Mouse (Mus musculus) ES-Bruce4 (cell line): ENCODE measurements around the gene Ahsa1. TPM values are rescaled to one million over a fixed set of nuclear protein-coding genes. Genes with fewer than 3 reads are reported as not detected.
"Not testable (repeated sequence)": the region's sequence is repeated elsewhere in the genome, so short reads cannot be mapped to it uniquely, and the experiment has no call there.

Experiments
- H3K27ac ChIP-seq: 2 replicates; pipeline ENCODE4 v1.5.1; 2012; ENCODE audit warnings: low read length, inconsistent platforms; ENCODE audit not compliant: insufficient read depth
- H3K27me3 ChIP-seq: 2 replicates; pipeline ENCODE4 v1.6.1; 2012; ENCODE audit warnings: mild to moderate bottlenecking, low read length, inconsistent platforms; ENCODE audit not compliant: control insufficient read depth, poor library complexity, insufficient read depth, severe bottlenecking
- H3K36me3 ChIP-seq: 2 replicates; pipeline ENCODE4 v1.6.1; 2012; ENCODE audit warnings: inconsistent platforms, mild to moderate bottlenecking, low read length, moderate library complexity; ENCODE audit not compliant: control insufficient read depth, poor library complexity, insufficient read depth, severe bottlenecking
- H3K4me1 ChIP-seq: one replicate; pipeline ENCODE4 v1.8.1; 2011; ENCODE audit warnings: low read length; ENCODE audit not compliant: control insufficient read depth, insufficient read depth
- H3K4me3 ChIP-seq: 2 replicates; pipeline ENCODE4 v1.5.1; 2011; ENCODE audit warnings: low read depth, mild to moderate bottlenecking, low read length
- H3K9ac ChIP-seq: 2 replicates; pipeline ENCODE4 v1.6.1; 2012; ENCODE audit warnings: low read depth, mild to moderate bottlenecking, inconsistent platforms; ENCODE audit not compliant: poor library complexity, severe bottlenecking
- H3K9me3 ChIP-seq: replicated peaks from 2 replicates; pipeline ENCODE4 v1.6.1; 2012; ENCODE audit warnings: mild to moderate bottlenecking, low read length, inconsistent platforms; ENCODE audit not compliant: control insufficient read depth, poor library complexity, insufficient read depth, severe bottlenecking
- CTCF ChIP-seq: IDR thresholded peaks from one replicate; pipeline ENCODE4 v1.8.1; 2011; ENCODE audit warnings: low read depth, low read length
- EP300 ChIP-seq: IDR thresholded peaks from 2 replicates; pipeline ENCODE4 v1.6.1; 2011; ENCODE audit warnings: low read depth, low read length; ENCODE audit not compliant: insufficient read depth
- POLR2A ChIP-seq: IDR thresholded peaks from one replicate; pipeline ENCODE4 v1.8.1; 2011; ENCODE audit warnings: low read length; ENCODE audit not compliant: insufficient read depth
- polyA plus RNA-seq: library from polyadenylated mRNA; stranded (reverse); fragments of >200 nt; gene quantifications from 2 replicates; pipeline ENCODE4 v1.2.4, GENCODE M21; 2011; ENCODE audit warnings: low read depth; ENCODE audit not compliant: missing spikeins, insufficient read depth, insufficient read length

Ahsa1 gene
- polyA plus RNA-seq, 1 experiment = 195 TPM

GRCm38 (mm10) chr12:87260562-87260961, 5.7 kb upstream of the Ahsa1 start:
- Histone ChIP-seq H3K9ac (no peak overlapping the region), H3K27ac (no peak overlapping the region), H3K36me3 (peaks cover 17% of the 10 kb centered on the region), H3K27me3 (no peaks in the 10 kb centered on the region), H3K4me1 (no peaks in the 10 kb centered on the region), H3K9me3 (no peaks in the 10 kb centered on the region), H3K4me3 (no peak overlapping the region)
- TF ChIP-seq EP300 (no peak), POLR2A (no peak), CTCF (no peak)

GRCm38 (mm10) chr12:87265444-87265843, 835 bp upstream of the Ahsa1 start:
- Histone ChIP-seq H3K36me3 (peaks cover 22% of the 10 kb centered on the region), H3K9me3 (no peaks in the 10 kb centered on the region)

GRCm38 (mm10) chr12:87266827-87267603, 736 bp downstream of the Ahsa1 start:
- Histone ChIP-seq H3K4me1 (no peaks in the 10 kb centered on the region), H3K4me3 (peak overlapping the region; percentile 78), H3K9ac (peak overlapping the region; percentile 55), H3K36me3 (peaks cover 35% of the 10 kb centered on the region), H3K27me3 (no peaks in the 10 kb centered on the region), H3K27ac (peak overlapping the region; percentile 3), H3K9me3 (no peaks in the 10 kb centered on the region)
- no peak for TF ChIP-seq EP300
- TF ChIP-seq CTCF = no peak
- TF ChIP-seq POLR2A = no peak

More at GRCm38 (mm10) chr12:87265444-87265843, 835 bp upstream of the Ahsa1 start:
- Histone ChIP-seq H3K27me3 (no peaks in the 10 kb centered on the region), H3K4me1 (no peaks in the 10 kb centered on the region), H3K4me3 (peak overlapping the region; percentile 75), H3K9ac (peak overlapping the region; percentile 55), H3K27ac (no peak overlapping the region)
- TF ChIP-seq CTCF (no peak), EP300 (no peak), POLR2A (no peak)

GRCm38 (mm10) chr12:87267682-87268081, 1.4 kb downstream of the Ahsa1 start:
- no peak for TF ChIP-seq EP300
- TF ChIP-seq CTCF = peak; percentile 27
- H3K27ac ChIP-seq = no peak overlapping the region
- H3K9ac ChIP-seq = peak overlapping the region; percentile 55
- peaks cover 42% of the 10 kb centered on the region for H3K36me3 ChIP-seq
- no peaks in the 10 kb centered on the region for H3K4me1 ChIP-seq
- peak overlapping the region; percentile 18 for H3K4me3 ChIP-seq
- H3K27me3 ChIP-seq = no peaks in the 10 kb centered on the region
- H3K9me3 ChIP-seq = no peaks in the 10 kb centered on the region

- peaks cover 47% of the 10 kb centered on the region for H3K36me3 ChIP-seq
- H3K4me3 ChIP-seq = no peak overlapping the region
- no peak overlapping the region for H3K9ac ChIP-seq
- H3K9me3 ChIP-seq = no peaks in the 10 kb centered on the region
- H3K27ac ChIP-seq = peak overlapping the region; percentile 86
- H3K4me1 ChIP-seq = peaks cover 4% of the 10 kb centered on the region
- TF ChIP-seq POLR2A (no peak), EP300 (peak; percentile 75; the same call in 1 of the 2 replicates), CTCF (no peak)
- no peaks in the 10 kb centered on the region for H3K27me3 ChIP-seq
These were observed 8.9 kb downstream of the Ahsa1 start for GRCm38 (mm10) chr12:87274853-87275831.

- H3K27me3 ChIP-seq, H3K9me3 ChIP-seq, H3K4me3 ChIP-seq, H3K9ac ChIP-seq, H3K4me1 ChIP-seq: not testable (repeated sequence)
- Histone ChIP-seq H3K36me3 (peaks cover 25% of the 10 kb centered on the region), H3K27ac (peak overlapping the region; percentile 86; the same call in 1 of the 2 replicates)
These were observed 11.0 kb downstream of the Ahsa1 start for GRCm38 (mm10) chr12:87277251-87277650.
